Mouse (Mus musculus): ENCODE results near the gene Mylip. TPM values are rescaled to one million over a fixed set of nuclear protein-coding genes. Genes with fewer than 3 reads are reported as not detected.

The Mylip gene
- total RNA-seq (2021), result 10 to 100 TPM; 20.6 to 35.7 TPM
- long read RNA-seq, experiment 1, transcript Mylip-201 (7 exons, 3,065 nt), result major isoform, 11 of 16 reads
- long read RNA-seq, experiment 1, partial matches to known transcripts, result 3 of 16 reads
- long read RNA-seq, experiment 1, other reads (novel, unspliced or antisense), result 2 of 16 reads
- long read RNA-seq, experiment 2, transcript Mylip-201 (7 exons, 3,065 nt), result major isoform, 13 of 15 reads
- long read RNA-seq, experiment 2, partial matches to known transcripts, result 2 of 15 reads
- long read RNA-seq, experiment 2, other reads (novel, unspliced or antisense), result 0 of 15 reads

- intact Hi-C loops (cut with DNase I), result loop anchor here (2.0 to 10.0 kb wide), 4 partner anchors 53 to 359 kb away; no protein-coding TSS in a partner anchor
- peak; percentile 99 for DNase-seq
These were observed at the start of gene Mylip for GRCm38 (mm10) chr13:45389448-45390311. Gene Mylip (plus strand): TSS chr13:45389742.

- DNase-seq, result no peak
- intact Hi-C loops (cut with DNase I), result no loop called here
These were observed 47.6 kb upstream of the Mylip start for GRCm38 (mm10) chr13:45341991-45342390.

GRCm38 (mm10) chr13:45343541-45343940 lies 46.0 kb upstream of the Mylip start:
- intact Hi-C loops (cut with DNase I), result no loop called here
- DNase-seq, result no peak

GRCm38 (mm10) chr13:45343966-45344365 lies 45.6 kb upstream of the Mylip start:
- intact Hi-C loops (cut with DNase I), result no loop called here
- DNase-seq, result no peak

GRCm38 (mm10) chr13:45345471-45346159 lies 43.9 kb upstream of the Mylip start:
- no peak for DNase-seq

GRCm38 (mm10) chr13:45351483-45351882 lies 38.1 kb upstream of the Mylip start:
- no peak for DNase-seq
- intact Hi-C loops (cut with DNase I), result no loop called here

More at GRCm38 (mm10) chr13:45345471-45346159, 43.9 kb upstream of the Mylip start:
- intact Hi-C loops (cut with DNase I), result no loop called here

- intact Hi-C loops (cut with DNase I), result no loop called here
- DNase-seq, result no peak
These were observed 34.7 kb upstream of the Mylip start for GRCm38 (mm10) chr13:45354824-45355223.

GRCm38 (mm10) chr13:45358208-45358607 lies 31.3 kb upstream of the Mylip start:
- no peak for DNase-seq

GRCm38 (mm10) chr13:45358676-45359323 lies 30.7 kb upstream of the Mylip start:
- no peak for DNase-seq
- intact Hi-C loops (cut with DNase I), result no loop called here

More at GRCm38 (mm10) chr13:45358208-45358607, 31.3 kb upstream of the Mylip start:
- intact Hi-C loops (cut with DNase I), result no loop called here

- intact Hi-C loops (cut with DNase I), result no loop called here
These were observed 23.8 kb upstream of the Mylip start for GRCm38 (mm10) chr13:45365788-45366187.

GRCm38 (mm10) chr13:45371673-45372072 lies 17.9 kb upstream of the Mylip start:
- no peak for DNase-seq
- intact Hi-C loops (cut with DNase I), result no loop called here

More at GRCm38 (mm10) chr13:45365788-45366187, 23.8 kb upstream of the Mylip start:
- no peak for DNase-seq

GRCm38 (mm10) chr13:45372456-45372855 lies 17.1 kb upstream of the Mylip start:
- intact Hi-C loops (cut with DNase I), result no loop called here

GRCm38 (mm10) chr13:45374846-45375245 lies 14.7 kb upstream of the Mylip start:
- no peak for DNase-seq
- intact Hi-C loops (cut with DNase I), result no loop called here

More at GRCm38 (mm10) chr13:45372456-45372855, 17.1 kb upstream of the Mylip start:
- DNase-seq, result no peak

- intact Hi-C loops (cut with DNase I), result no loop called here
- no peak for DNase-seq
These were observed 7.3 kb upstream of the Mylip start for GRCm38 (mm10) chr13:45382208-45382607.

- intact Hi-C loops (cut with DNase I), result no loop called here
- DNase-seq, result no peak
These were observed 4.9 kb upstream of the Mylip start for GRCm38 (mm10) chr13:45384636-45385035.

GRCm38 (mm10) chr13:45385521-45385920 lies 4.0 kb upstream of the Mylip start:
- no peak for DNase-seq
- intact Hi-C loops (cut with DNase I), result no loop called here

GRCm38 (mm10) chr13:45386253-45386652 lies 3.3 kb upstream of the Mylip start:
- no peak for DNase-seq
- intact Hi-C loops (cut with DNase I), result no loop called here

GRCm38 (mm10) chr13:45387231-45387630 lies 2.3 kb upstream of the Mylip start:
- intact Hi-C loops (cut with DNase I), result no loop called here
- DNase-seq, result no peak

GRCm38 (mm10) chr13:45388254-45388805 lies 1.2 kb upstream of the Mylip start:
- intact Hi-C loops (cut with DNase I), result loop anchor here (2.0 kb wide), 1 partner anchor 54 kb away; no protein-coding TSS in a partner anchor
- no peak for DNase-seq

- intact Hi-C loops (cut with DNase I), result loop anchor here (2.0 kb wide), 1 partner anchor 54 kb away; no protein-coding TSS in a partner anchor
These were observed 653 bp upstream of the Mylip start for GRCm38 (mm10) chr13:45388889-45389288.

More at GRCm38 (mm10) chr13:45388889-45389288, 653 bp upstream of the Mylip start:
- no peak for DNase-seq
